Mouse (Mus musculus): ENCODE results near the gene Gucy2e. TPM values are rescaled to one million over a fixed set of nuclear protein-coding genes. Genes with fewer than 3 reads are reported as not detected.

Gene Gucy2e
- 0.08 and 0.13 TPM in 2 replicates for polyA plus RNA-seq (2015; fragmentation: Nextera tagmentation; extraction: Ambion mirVana)

DNA sequence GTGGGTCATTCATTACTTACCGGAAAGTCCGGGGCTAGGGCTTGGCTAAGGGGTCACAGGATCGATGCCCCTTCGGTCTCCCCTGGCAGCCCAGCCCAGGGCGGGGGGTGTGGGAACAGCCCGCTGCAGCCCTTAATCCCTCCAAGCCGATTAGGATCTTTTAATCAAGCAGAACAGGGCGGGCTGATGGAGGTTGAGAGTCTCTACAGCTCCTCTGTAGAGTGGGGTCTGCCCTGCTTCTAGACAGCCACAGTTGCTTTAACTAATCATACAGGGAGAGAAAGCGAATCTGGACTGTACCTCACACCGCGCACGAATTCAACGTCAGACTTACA, at the start of gene Gucy2e:
Gucy2e (minus strand) TSS at position 111 of the 335 bp plus-strand sequence.
- peaks cover 58% of the 10 kb centered on the region for H3K27me3 ChIP-seq
- H3K9ac ChIP-seq = peak within 1 kb of the TSS; percentile 32
- peak within 1 kb of the TSS; percentile 41 for H3K4me3 ChIP-seq
- H3K4me2 ChIP-seq = peak within 1 kb of the TSS; percentile 79
- H3K36me3 ChIP-seq = no peaks in the 10 kb centered on the region
- peaks cover 21% of the 10 kb centered on the region for H3K4me1 ChIP-seq (replicated peaks)
- WGBS = 24% methylated on average over 13 of the region's 13 CpGs
- no peaks in the 10 kb centered on the region for H3K9me3 ChIP-seq (replicated peaks)
- no peak for ATAC-seq (replicated peaks; ENCODE audit: insufficient number of reproducible peaks, insufficient read depth, low FRiP score, low read depth)
- H3K27ac ChIP-seq = no peak within 1 kb of the TSS

DNA sequence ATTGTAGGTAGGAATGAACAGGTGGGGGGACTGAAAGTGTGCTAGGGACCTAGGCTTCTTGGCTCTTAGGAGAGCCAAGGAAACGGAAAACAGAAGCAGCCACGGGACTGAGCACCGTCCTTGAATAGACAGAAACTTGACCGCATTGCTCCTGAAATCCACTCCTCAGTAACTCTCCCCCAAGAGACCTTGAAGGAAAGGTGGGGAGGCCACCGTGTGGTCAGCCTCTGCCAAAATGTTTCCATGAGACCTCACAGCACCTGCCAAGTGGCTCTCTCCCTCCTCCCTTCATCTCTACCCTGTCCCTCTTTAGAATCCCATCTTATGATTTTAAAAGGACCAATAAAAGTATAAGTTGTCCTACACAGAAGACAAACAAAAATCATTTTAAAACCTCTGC, 40.4 kb upstream of the Gucy2e start:
- no peak overlapping the region for H3K4me2 ChIP-seq
- H3K4me3 ChIP-seq = no peak overlapping the region
- 0 out of 2 replicates have a peak, but pooled peaks cover 6% of the 10 kb centered on the region for H3K4me1 ChIP-seq (replicated peaks)
- H3K9me3 ChIP-seq (replicated peaks) = no peaks in the 10 kb centered on the region
- H3K27ac ChIP-seq = no peak overlapping the region
- no peak for ATAC-seq (replicated peaks; ENCODE audit: insufficient number of reproducible peaks, insufficient read depth, low FRiP score, low read depth)
- WGBS = 64% methylated on average over 5 of the region's 5 CpGs
- H3K9ac ChIP-seq = no peak overlapping the region
- H3K27me3 ChIP-seq = no peaks in the 10 kb centered on the region
- H3K36me3 ChIP-seq = no peaks in the 10 kb centered on the region

DNA sequence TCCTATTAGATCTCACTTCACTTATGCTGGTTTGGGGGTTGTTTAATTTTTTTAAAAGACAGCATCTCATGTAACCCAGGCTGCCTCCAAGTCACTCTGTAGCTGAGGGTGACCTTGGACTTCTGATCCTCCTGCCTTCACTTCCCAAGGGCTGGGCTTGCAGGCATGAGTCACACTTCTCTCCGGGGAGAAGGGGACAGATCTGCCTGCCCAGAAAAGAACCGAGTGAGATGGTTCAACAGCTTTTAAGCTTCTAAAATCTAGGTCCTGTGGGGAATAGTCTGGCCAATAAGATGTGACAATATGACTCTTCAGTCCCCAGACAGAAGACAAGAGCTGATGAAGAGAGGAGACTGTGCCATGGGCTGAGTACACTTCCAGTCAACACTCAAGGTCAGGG, 39.2 kb upstream of the Gucy2e start:
- H3K4me3 ChIP-seq = no peak overlapping the region
- H3K4me1 ChIP-seq (replicated peaks) = 0 out of 2 replicates have a peak, but pooled peaks cover 6% of the 10 kb centered on the region
- H3K27me3 ChIP-seq = no peaks in the 10 kb centered on the region
- H3K4me2 ChIP-seq = no peak overlapping the region
- no peak for ATAC-seq (replicated peaks; ENCODE audit: insufficient number of reproducible peaks, insufficient read depth, low FRiP score, low read depth)
- no peaks in the 10 kb centered on the region for H3K36me3 ChIP-seq
- 16% methylated on average over 2 of the region's 2 CpGs for WGBS
- no peak overlapping the region for H3K27ac ChIP-seq
- H3K9ac ChIP-seq = no peak overlapping the region
- H3K9me3 ChIP-seq (replicated peaks) = no peaks in the 10 kb centered on the region

DNA sequence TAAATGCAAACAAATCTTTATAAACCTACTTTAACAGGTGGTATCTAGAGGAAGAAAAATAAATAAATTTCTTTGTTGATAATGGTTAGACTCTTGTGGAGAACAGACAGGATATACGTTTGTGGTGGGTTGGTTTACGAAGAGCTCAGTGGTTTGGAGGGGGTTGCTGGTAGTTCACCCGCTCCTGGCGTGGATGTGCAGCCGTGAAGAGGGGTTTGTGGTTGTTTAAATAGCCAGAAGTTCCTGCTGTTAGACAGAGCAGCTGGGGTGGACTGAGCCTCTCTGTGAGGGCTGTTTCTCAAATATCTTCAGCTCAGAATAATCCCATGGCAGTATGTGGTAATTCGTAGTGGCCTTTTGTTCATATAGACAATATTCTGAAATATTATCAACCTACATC, 38.8 kb upstream of the Gucy2e start:
- H3K27me3 ChIP-seq = 0 out of 2 replicates have a peak, but pooled peaks cover 3% of the 10 kb centered on the region
- H3K4me2 ChIP-seq = no peak overlapping the region
- no peak overlapping the region for H3K9ac ChIP-seq
- no peaks in the 10 kb centered on the region for H3K36me3 ChIP-seq
- no peak for ATAC-seq (replicated peaks; ENCODE audit: insufficient number of reproducible peaks, insufficient read depth, low FRiP score, low read depth)
- no peak overlapping the region for H3K27ac ChIP-seq
- 0 out of 2 replicates have a peak, but pooled peaks cover 6% of the 10 kb centered on the region for H3K4me1 ChIP-seq (replicated peaks)
- H3K9me3 ChIP-seq (replicated peaks) = no peaks in the 10 kb centered on the region
- H3K4me3 ChIP-seq = no peak overlapping the region
- 68% methylated on average over 6 of the region's 6 CpGs for WGBS

DNA sequence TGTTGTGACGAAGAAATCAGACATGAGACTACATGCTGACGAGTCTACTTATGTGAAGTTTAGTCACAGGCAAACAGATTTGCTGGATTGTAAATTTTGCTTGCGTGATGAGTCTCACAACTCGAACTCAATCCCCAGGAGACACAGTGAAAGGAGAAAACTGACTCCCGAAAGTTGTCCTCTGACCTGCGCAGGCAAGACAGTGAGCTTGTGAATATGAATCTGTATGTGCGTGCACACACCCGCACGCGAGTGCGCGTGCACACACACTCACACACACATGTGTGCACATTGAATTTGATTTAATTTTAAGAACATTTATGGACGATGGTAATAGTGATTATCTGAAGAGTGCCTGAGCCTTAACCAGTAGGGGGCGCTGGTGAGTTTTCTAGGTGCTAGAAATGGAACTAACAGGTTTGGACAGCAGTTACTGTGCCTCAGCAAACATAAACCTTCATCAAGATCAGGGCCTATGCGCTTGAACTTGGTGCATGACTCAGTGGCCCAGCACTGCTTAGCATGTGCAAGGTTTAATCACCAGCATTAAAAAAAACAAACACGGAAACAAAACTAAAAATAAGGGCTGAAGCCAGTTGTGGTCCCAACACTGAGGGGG, 35.4 kb upstream of the Gucy2e start:
- Histone ChIP-seq H3K36me3 (no peaks in the 10 kb centered on the region), H3K9me3 (replicated peaks) (no peaks in the 10 kb centered on the region), H3K27ac (no peak overlapping the region), H3K27me3 (0 out of 2 replicates have a peak, but pooled peaks cover 7% of the 10 kb centered on the region), H3K4me3 (no peak overlapping the region), H3K4me1 (replicated peaks) (0 out of 2 replicates have a peak, but pooled peaks cover 6% of the 10 kb centered on the region), H3K9ac (no peak overlapping the region), H3K4me2 (no peak overlapping the region)
- ATAC-seq (replicated peaks; ENCODE audit: insufficient number of reproducible peaks, insufficient read depth, low FRiP score, low read depth) = no peak
- whole genome bisulfite sequencing = 32% methylated on average over 16 of the region's 16 CpGs

DNA sequence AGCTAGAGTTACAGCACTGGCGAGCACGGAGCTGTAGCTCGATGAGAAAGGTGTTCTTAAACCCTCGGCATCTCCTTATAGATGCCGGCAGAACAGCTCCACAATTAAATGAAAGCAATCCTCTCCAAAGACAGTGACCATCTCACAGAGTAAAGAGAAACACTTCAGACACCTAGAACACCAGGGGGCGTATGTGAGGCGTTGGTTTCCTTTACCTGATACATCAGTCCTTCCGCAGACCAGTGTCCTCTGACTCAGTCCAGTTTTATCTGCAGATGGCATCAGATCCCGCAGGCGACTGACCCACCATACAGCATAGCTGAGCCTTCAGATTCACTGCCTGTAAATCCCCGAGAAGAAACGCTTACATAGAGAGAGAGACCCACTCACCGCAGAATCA, 32.7 kb upstream of the Gucy2e start:
- WGBS = 17% methylated on average over 13 of the region's 13 CpGs
- Histone ChIP-seq H3K36me3 (no peaks in the 10 kb centered on the region), H3K4me2 (no peak overlapping the region), H3K27ac (no peak overlapping the region), H3K4me1 (replicated peaks) (peaks cover 15% of the 10 kb centered on the region), H3K9me3 (replicated peaks) (no peaks in the 10 kb centered on the region), H3K27me3 (0 out of 2 replicates have a peak, but pooled peaks cover 7% of the 10 kb centered on the region), H3K4me3 (no peak overlapping the region), H3K9ac (no peak overlapping the region)
- ATAC-seq (replicated peaks; ENCODE audit: insufficient number of reproducible peaks, insufficient read depth, low FRiP score, low read depth) = no peak

DNA sequence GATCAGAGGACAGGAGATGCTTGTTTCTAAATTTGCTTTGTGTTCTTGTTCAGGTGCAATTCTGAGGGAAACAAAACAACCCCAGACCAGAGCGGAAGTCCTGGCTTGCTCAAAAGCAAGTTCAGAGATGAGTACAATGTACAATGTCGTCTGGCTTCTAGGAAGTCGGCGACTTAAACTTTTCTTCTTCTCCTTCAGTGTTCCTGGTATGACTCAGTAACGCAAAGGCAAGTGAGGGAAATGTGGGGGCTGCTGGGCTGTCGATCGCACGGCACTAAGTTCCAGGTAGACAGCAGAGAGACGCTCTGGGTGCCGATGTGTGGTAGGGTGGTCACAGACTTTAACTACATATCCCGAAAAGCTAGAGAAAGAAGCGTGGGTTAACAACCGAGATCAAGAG, 31.3 kb upstream of the Gucy2e start:
- H3K27ac ChIP-seq = no peak overlapping the region
- no peak overlapping the region for H3K4me2 ChIP-seq
- H3K4me1 ChIP-seq (replicated peaks) = peaks cover 15% of the 10 kb centered on the region
- WGBS = 79% methylated on average over 13 of the region's 13 CpGs
- no peaks in the 10 kb centered on the region for H3K9me3 ChIP-seq (replicated peaks)
- 0 out of 2 replicates have a peak, but pooled peaks cover 7% of the 10 kb centered on the region for H3K27me3 ChIP-seq
- H3K4me3 ChIP-seq = no peak overlapping the region
- no peak for ATAC-seq (replicated peaks; ENCODE audit: insufficient number of reproducible peaks, insufficient read depth, low FRiP score, low read depth)
- H3K36me3 ChIP-seq = no peaks in the 10 kb centered on the region
- no peak overlapping the region for H3K9ac ChIP-seq

DNA sequence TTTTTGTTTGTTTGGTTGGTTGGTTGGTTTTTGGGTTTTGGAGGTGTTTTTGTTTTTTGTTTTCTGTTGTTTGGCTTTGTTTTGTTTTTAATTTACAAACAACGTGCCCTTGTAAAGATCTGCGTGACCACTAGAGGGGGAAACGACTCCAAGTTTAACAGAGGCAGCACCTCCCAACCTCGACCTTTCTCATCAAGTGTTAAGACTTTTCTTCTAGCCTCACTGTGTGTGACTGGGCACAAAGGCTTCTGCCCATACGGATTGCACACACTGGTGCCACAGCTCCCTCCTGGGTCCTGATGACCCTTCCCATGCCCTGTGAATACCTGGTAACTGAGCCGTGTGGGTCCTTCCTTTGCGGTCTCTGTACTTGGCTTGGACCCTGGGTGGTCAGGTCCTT, 30.5 kb upstream of the Gucy2e start:
- Histone ChIP-seq H3K4me3 (no peak overlapping the region), H3K4me1 (replicated peaks) (peaks cover 15% of the 10 kb centered on the region), H3K27ac (no peak overlapping the region), H3K9ac (no peak overlapping the region), H3K36me3 (no peaks in the 10 kb centered on the region), H3K27me3 (0 out of 2 replicates have a peak, but pooled peaks cover 7% of the 10 kb centered on the region), H3K4me2 (no peak overlapping the region), H3K9me3 (replicated peaks) (no peaks in the 10 kb centered on the region)
- WGBS = 33% methylated on average over 7 of the region's 7 CpGs
- ATAC-seq (replicated peaks; ENCODE audit: insufficient number of reproducible peaks, insufficient read depth, low FRiP score, low read depth) = no peak

DNA sequence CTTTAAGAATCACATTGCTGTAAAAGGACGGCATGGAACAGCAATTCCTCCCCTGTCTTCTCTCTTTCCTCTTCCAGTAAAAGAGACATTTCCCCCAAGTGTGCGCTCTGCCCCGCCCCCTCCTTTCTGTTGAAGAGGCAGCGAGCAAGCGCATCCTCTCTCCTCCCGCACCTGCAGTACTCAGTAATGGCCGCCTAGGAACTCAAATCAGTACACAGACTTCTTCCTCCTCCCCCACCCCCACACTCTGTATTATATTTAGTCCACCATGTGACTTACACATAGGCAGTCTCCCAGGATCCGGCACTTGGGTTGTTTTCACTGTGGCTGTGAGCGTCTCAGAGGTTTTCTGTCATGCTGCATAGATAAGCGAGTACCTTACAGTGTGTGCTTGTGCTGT, 29.4 kb upstream of the Gucy2e start:
- no peaks in the 10 kb centered on the region for H3K36me3 ChIP-seq
- H3K4me3 ChIP-seq = peak overlapping the region; percentile 33
- peak overlapping the region; percentile 61 for H3K4me2 ChIP-seq
- 9% methylated on average over 10 of the region's 10 CpGs for WGBS
- no peaks in the 10 kb centered on the region for H3K9me3 ChIP-seq (replicated peaks)
- peak; percentile 88 for ATAC-seq (replicated peaks; ENCODE audit: insufficient number of reproducible peaks, insufficient read depth, low FRiP score, low read depth)
- peak overlapping the region; percentile 82 for H3K27ac ChIP-seq
- 0 out of 2 replicates have a peak, but pooled peaks cover 7% of the 10 kb centered on the region for H3K27me3 ChIP-seq
- 0 out of 2 replicates have a peak overlapping the region, but pooled peaks have one; percentile 8 for H3K9ac ChIP-seq
- H3K4me1 ChIP-seq (replicated peaks) = peaks cover 15% of the 10 kb centered on the region

DNA sequence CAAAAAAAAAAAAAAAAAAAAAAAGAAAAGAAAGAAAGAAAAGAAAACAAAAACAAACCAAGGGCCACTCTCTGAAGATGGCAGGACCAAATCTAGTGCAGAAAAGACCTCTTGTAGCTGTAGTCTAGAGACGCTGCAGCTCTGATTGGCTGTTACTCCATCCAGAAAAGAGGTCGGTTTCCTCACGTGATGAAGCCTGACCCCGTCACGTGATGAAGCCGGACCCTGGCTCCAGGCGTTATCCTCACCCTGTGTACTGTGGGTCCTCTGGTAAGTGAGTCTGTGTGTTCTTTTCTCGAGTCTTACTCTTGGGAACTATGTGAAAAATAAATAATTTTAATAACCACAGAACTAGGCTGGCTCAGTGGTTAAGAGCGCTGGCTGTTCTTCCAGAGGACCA, 28.6 kb upstream of the Gucy2e start:
- Histone ChIP-seq H3K27ac (0 out of 2 replicates have a peak overlapping the region, but pooled peaks have one; percentile 82), H3K4me2 (no peak overlapping the region), H3K9me3 (replicated peaks) (no peaks in the 10 kb centered on the region), H3K27me3 (0 out of 2 replicates have a peak, but pooled peaks cover 2% of the 10 kb centered on the region), H3K36me3 (no peaks in the 10 kb centered on the region), H3K4me1 (replicated peaks) (peaks cover 15% of the 10 kb centered on the region), H3K9ac (no peak overlapping the region), H3K4me3 (no peak overlapping the region)
- 75% methylated on average over 9 of the region's 9 CpGs for WGBS
- ATAC-seq (replicated peaks; ENCODE audit: insufficient number of reproducible peaks, insufficient read depth, low FRiP score, low read depth) = no peak

DNA sequence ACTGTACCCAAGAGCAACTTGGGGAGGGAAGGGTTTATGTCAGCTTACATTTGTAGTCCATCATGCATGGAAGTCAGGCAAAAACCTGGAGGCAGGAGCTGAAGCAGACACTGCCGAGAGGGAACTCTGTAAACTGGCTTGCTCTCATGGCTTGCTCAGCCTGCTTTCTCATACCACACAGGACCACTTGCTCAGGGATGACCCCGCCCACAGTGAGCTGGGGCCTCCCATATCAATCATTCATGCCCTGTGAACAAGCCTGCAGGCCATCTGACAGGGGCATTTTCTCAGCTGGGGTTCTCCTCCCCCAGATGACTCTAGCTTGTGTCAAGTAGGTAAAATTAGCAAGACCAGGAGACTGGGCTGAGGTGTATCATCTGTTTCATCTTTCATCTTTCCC, 27.4 kb upstream of the Gucy2e start:
- Histone ChIP-seq H3K4me3 (no peak overlapping the region), H3K36me3 (no peaks in the 10 kb centered on the region), H3K27me3 (0 out of 2 replicates have a peak, but pooled peaks cover 2% of the 10 kb centered on the region), H3K27ac (no peak overlapping the region), H3K9ac (no peak overlapping the region), H3K9me3 (replicated peaks) (no peaks in the 10 kb centered on the region), H3K4me2 (no peak overlapping the region), H3K4me1 (replicated peaks) (peaks cover 15% of the 10 kb centered on the region)
- WGBS = 59% methylated on average over 2 of the region's 2 CpGs
- no peak for ATAC-seq (replicated peaks; ENCODE audit: insufficient number of reproducible peaks, insufficient read depth, low FRiP score, low read depth)

DNA sequence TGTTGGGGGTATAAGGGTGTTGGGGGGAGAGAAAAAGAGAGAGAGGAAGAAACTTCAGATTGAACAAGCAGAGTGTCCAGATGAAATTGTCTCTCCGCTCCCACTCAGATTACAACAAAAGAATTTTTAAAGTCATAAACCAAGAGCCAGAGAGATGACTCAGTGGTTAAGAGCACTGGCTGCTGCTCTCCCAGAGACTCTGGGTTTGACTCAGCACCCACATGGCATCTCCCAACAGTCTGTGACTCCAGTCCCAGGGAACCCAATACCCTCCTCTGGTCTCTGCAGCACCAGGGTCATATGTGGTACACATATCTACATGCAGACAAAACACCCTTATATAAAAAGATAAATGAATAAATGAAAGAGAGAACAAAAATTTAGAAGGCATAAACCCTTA, 23.3 kb upstream of the Gucy2e start:
- Histone ChIP-seq H3K4me1 (replicated peaks) (peaks cover 5% of the 10 kb centered on the region), H3K27ac (no peak overlapping the region), H3K9me3 (replicated peaks) (no peaks in the 10 kb centered on the region), H3K4me2 (no peak overlapping the region), H3K9ac (no peak overlapping the region), H3K4me3 (no peak overlapping the region), H3K36me3 (no peaks in the 10 kb centered on the region), H3K27me3 (0 out of 2 replicates have a peak, but pooled peaks cover 3% of the 10 kb centered on the region)
- ATAC-seq (replicated peaks; ENCODE audit: insufficient number of reproducible peaks, insufficient read depth, low FRiP score, low read depth) = no peak
- 88% methylated on average over 1 of the region's 1 CpGs for WGBS

Measured in heart, embryonic 15.5 days (tissue).